In genomic region chr5:149584154-149584655, GRCm38 (mm10) we compare ENCODE assay signal across 16 mouse cellular contexts. TPM values are rescaled to one million over a fixed set of nuclear protein-coding genes. Genes with fewer than 3 reads are reported as not detected.
A peak's percentile ranks its signal among the peaks of the same experiment; 100 is the strongest.
DNase-seq lines count a peak whose midpoint lies in the region; ATAC-seq and TF ChIP-seq lines count a peak whose summit lies in the region.
"Had no signal": no experiment of that assay in that cellular context is flagged by ENCODE, and none has a peak within 500 bp of the region (broad histone marks: within the 10 kb centered on the region; RNA-seq: fewer than 3 reads in every experiment).

No protein-coding gene starts in this region.

- H3K9ac ChIP-seq in forebrain, embryonic 15.5 days (replicated peaks), result no peak overlapping the region
- H3K9ac ChIP-seq in forebrain, embryonic 11.5 days (ENCODE audit: low read length), result no peak overlapping the region
- H3K9ac ChIP-seq: embryonic facial prominence, embryonic 13.5 days had no signal

- H3K36me3 ChIP-seq in forebrain, embryonic 15.5 days, result no peaks in the 10 kb centered on the region
- no peaks in the 10 kb centered on the region for H3K36me3 ChIP-seq in forebrain, embryonic 11.5 days (ENCODE audit: control insufficient read depth, insufficient read depth, low read length)
- H3K36me3 ChIP-seq: embryonic facial prominence, embryonic 13.5 days; G1E had no signal

- no peak for TF ChIP-seq POLR2A in lung, adult 2 months (IDR thresholded peaks at IDR 0.05; ENCODE audit: borderline replicate concordance, extremely low read depth, low read depth, low read length)

- no peak for TF ChIP-seq CTCF in lung, adult 2 months (IDR thresholded peaks at IDR 0.05; ENCODE audit: insufficient read depth, low read length)

- H3K4me2 ChIP-seq in forebrain, embryonic 15.5 days (replicated peaks), result no peak overlapping the region
- no peak overlapping the region for H3K4me2 ChIP-seq in forebrain, embryonic 11.5 days (ENCODE audit: low read depth, low read length, severe bottlenecking)
- H3K4me2 ChIP-seq: embryonic facial prominence, embryonic 13.5 days had no signal

- WGBS in forebrain, embryonic 15.5 days, result 49% methylated on average over 8 of the region's 8 CpGs
- WGBS in forebrain, embryonic 11.5 days, result 77% methylated on average over 8 of the region's 8 CpGs
- 30% methylated on average over 8 of the region's 8 CpGs for WGBS in lung, adult 2 months

- H3K9me3 ChIP-seq in forebrain, embryonic 15.5 days, result no peaks in the 10 kb centered on the region
- no peaks in the 10 kb centered on the region for H3K9me3 ChIP-seq in forebrain, embryonic 11.5 days (ENCODE audit: control insufficient read depth, low read length)
- H3K9me3 ChIP-seq: embryonic facial prominence, embryonic 13.5 days; G1E had no signal

- ATAC-seq in forebrain, embryonic 15.5 days (replicated peaks), result peak; percentile 59; the same call in 1 of the 2 replicates
- no peak for ATAC-seq in forebrain, embryonic 11.5 days (replicated peaks; ENCODE audit: low FRiP score)
- ATAC-seq in megakaryocyte, adult 5-6 weeks (ENCODE audit: poor library complexity, severe bottlenecking), result peak; percentile 36; the same call in 1 of the 2 replicates

- H3K27ac ChIP-seq in forebrain, embryonic 15.5 days (replicated peaks), result no peak overlapping the region
- no peak overlapping the region for H3K27ac ChIP-seq in forebrain, embryonic 11.5 days (ENCODE audit: low read depth, low read length)
- H3K27ac ChIP-seq: embryonic facial prominence, embryonic 13.5 days; macrophage had no signal

- H3K4me1 ChIP-seq in forebrain, embryonic 15.5 days, result peaks cover 12% of the 10 kb centered on the region; the same call in 1 of the 2 replicates
- no peaks in the 10 kb centered on the region for H3K4me1 ChIP-seq in forebrain, embryonic 11.5 days (replicated peaks; ENCODE audit: control insufficient read depth, insufficient read depth, low read length)
- peaks cover 9% of the 10 kb centered on the region for H3K4me1 ChIP-seq in lung, adult 2 months (ENCODE audit: control insufficient read depth, insufficient read depth, low read length)

- no peak overlapping the region for H3K4me3 ChIP-seq in forebrain, embryonic 15.5 days
- H3K4me3 ChIP-seq in forebrain, embryonic 11.5 days (ENCODE audit: low read depth, low read length), result no peak overlapping the region
- H3K4me3 ChIP-seq in lung, adult 2 months (replicated peaks; ENCODE audit: extremely low read depth, low read depth, low read length), result no peak overlapping the region
- H3K4me3 ChIP-seq: embryonic facial prominence, embryonic 13.5 days had no signal

- no peaks in the 10 kb centered on the region for H3K27me3 ChIP-seq in forebrain, embryonic 15.5 days
- no peaks in the 10 kb centered on the region for H3K27me3 ChIP-seq in forebrain, embryonic 11.5 days (ENCODE audit: control insufficient read depth, insufficient read depth, low read length)
- H3K27me3 ChIP-seq: embryonic facial prominence, embryonic 13.5 days had no signal

- DNase-seq in forebrain, embryonic 11.5 days (ENCODE audit: low spot score), result no peak
- DNase-seq in lung, adult 18-20 months, result peak; percentile 30 to 52
- no peak for DNase-seq in lung, adult 2 months
- DNase-seq in forelimb bud, embryonic 11.5 days (ENCODE audit: low read depth, low spot score), result peak; percentile 31
- no peak for DNase-seq in adrenal gland, postnatal 25 days
- no peak for DNase-seq in spleen, postnatal 4 days (ENCODE audit: low spot score in 2 of 2)
- DNase-seq: cerebellum, postnatal 25 days; heart, postnatal 36 days; right cerebral cortex, postnatal 14 days; thymus, postnatal 25 days had no signal

RNA-seq across cellular contexts. Expression of gene Hsph1, which starts 52.0 kb away (rescaled TPM):
- polyA plus RNA-seq in forebrain, embryonic 15.5 days (2015; fragmentation: Nextera tagmentation; extraction: Ambion mirVana), result 108 and 112 TPM in 2 replicates
- polyA plus RNA-seq in forebrain, embryonic 11.5 days (2014; fragmentation: Nextera tagmentation; extraction: Ambion mirVana), result 144 TPM in 2 replicates
- 7.3 and 7.7 TPM in 2 replicates for polyA plus RNA-seq in lung, adult 2 months (2012; rRNA removed)
- total RNA-seq in megakaryocyte, adult 5-6 weeks (2015), result 22.9 and 29.5 TPM in 2 replicates
- total RNA-seq in megakaryocyte, adult 5-6 weeks (2017), result 14.5 and 16.7 TPM in 2 replicates
- total RNA-seq in adrenal gland, postnatal 25 days (2021), result 88.5 and 267 TPM in 2 replicates

RNA-seq across cellular contexts. Expression of gene Wdr95, which starts 55.7 kb away (rescaled TPM):
- 0.46 and 0.75 TPM in 2 replicates for polyA plus RNA-seq in forebrain, embryonic 15.5 days (2015; fragmentation: Nextera tagmentation; extraction: Ambion mirVana)
- polyA plus RNA-seq in forebrain, embryonic 11.5 days (2014; fragmentation: Nextera tagmentation; extraction: Ambion mirVana), result 0.24 and 0.73 TPM in 2 replicates
- 0.89 and 1.9 TPM in 2 replicates for polyA plus RNA-seq in lung, adult 2 months (2012; rRNA removed)
- total RNA-seq in megakaryocyte, adult 5-6 weeks (2015), result 0.40 and 1.2 TPM in 2 replicates
- 0.15 and 0.65 TPM in 2 replicates for total RNA-seq in megakaryocyte, adult 5-6 weeks (2017)
- total RNA-seq in adrenal gland, postnatal 25 days (2021), result not detected in 2 replicates
- total RNA-seq: G1E; heart, adult 8-10 months; heart, postnatal 36 days had no signal
- polyA plus RNA-seq: G1E, macrophage had no signal

Comparison
In these comparisons a context has a peak if more than half of its experiments do, and no peak if none do; other contexts are left out.
1. DNase-seq: peak in lung, adult 18-20 months (2 of 2) and forelimb bud, embryonic 11.5 days (single experiment); none in forebrain, embryonic 11.5 days (single experiment), lung, adult 2 months (single experiment), adrenal gland, postnatal 25 days (single experiment) and spleen, postnatal 4 days (0 of 2).
2. RNA of gene Hsph1, which starts 52.0 kb away (polyA plus RNA-seq): 144 TPM in forebrain, embryonic 11.5 days and 108 to 112 TPM in forebrain, embryonic 15.5 days; 7.3 to 7.7 TPM in lung, adult 2 months; every median in the first group is over 10 times any median in the second.